Mouse (Mus musculus): ENCODE data around the gene Ifnz.

- TF ChIP-seq USF2 (conservative IDR thresholded peaks at IDR 0.05; ENCODE audit: low read depth, low read length): no peak
- TF ChIP-seq RAD21 (IDR thresholded peaks at IDR 0.05; ENCODE audit: low read depth, low read length): peak; percentile 72
- TF ChIP-seq USF1 (IDR thresholded peaks at IDR 0.05; ENCODE audit: low read depth, low read length): no peak
- TF ChIP-seq RCOR1 (conservative IDR thresholded peaks at IDR 0.05; ENCODE audit: low read depth, low read length): no peak
- TF ChIP-seq MAFK (IDR thresholded peaks at IDR 0.05; ENCODE audit: insufficient replicate concordance, low read length): no peak
- no peak for TF ChIP-seq BHLHE40 (IDR thresholded peaks at IDR 0.05; ENCODE audit: low read depth, low read length)
Observed at GRCm38 (mm10) chr4:88744207-88744606, 37.7 kb upstream of the Ifnz start.

Data from CH12.LX (cell line).